9 mouse cellular contexts compared by ENCODE assay signal in the genomic region with DNA sequence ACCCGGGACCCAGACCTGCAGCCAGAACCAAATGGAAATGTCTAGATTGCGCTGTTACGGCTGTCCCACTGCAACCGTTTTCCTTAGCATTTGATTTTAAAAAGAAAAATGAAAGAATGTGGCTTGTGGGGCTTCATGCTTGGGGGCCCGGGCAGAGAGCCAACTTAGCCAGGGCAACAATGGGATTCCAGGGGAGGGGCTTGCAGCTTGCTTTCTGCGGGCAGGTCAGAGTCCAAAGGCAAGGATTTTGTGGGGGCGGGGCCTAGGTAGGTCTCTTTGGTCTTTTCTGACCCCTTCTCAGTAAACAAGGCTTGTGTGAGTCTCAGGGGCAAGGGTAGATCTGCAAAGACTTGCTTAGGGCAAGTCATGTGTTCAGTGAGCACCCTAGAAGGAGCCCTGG.
A peak's percentile ranks its signal among the peaks of the same experiment; 100 is the strongest.
DNase-seq lines count a peak whose midpoint lies in the region; ATAC-seq lines count a peak whose summit lies in the region.
"Had no signal": no experiment of that assay in that cellular context is flagged by ENCODE, and none has a peak within 500 bp of the region (broad histone marks: within the 10 kb centered on the region; RNA-seq: fewer than 3 reads in every experiment).

No protein-coding gene starts in this region.

- peaks cover 72% of the 10 kb centered on the region for H3K27me3 ChIP-seq in heart, embryonic 10.5 days (ENCODE audit: insufficient read depth, poor library complexity, severe bottlenecking)
- peaks cover 54% of the 10 kb centered on the region for H3K27me3 ChIP-seq in liver, embryonic 13.5 days

- H3K4me2 ChIP-seq in liver, embryonic 13.5 days = peak overlapping the region; percentile 76

- intact Hi-C loops in heart, postnatal 14 days (cut with DNase I) = no loop called here
- intact Hi-C loops in gastrocnemius, postnatal 14 days (cut with DNase I; ENCODE audit: low total_unique reads) = no loop called here

- no peak overlapping the region for H3K9ac ChIP-seq in liver, embryonic 13.5 days

- H3K9me3 ChIP-seq in heart, embryonic 10.5 days = no peaks in the 10 kb centered on the region
- H3K9me3 ChIP-seq in liver, embryonic 13.5 days (replicated peaks) = no peaks in the 10 kb centered on the region

- WGBS in heart, embryonic 10.5 days = 12% methylated on average over 7 of the region's 7 CpGs
- WGBS in liver, embryonic 13.5 days (ENCODE audit: insufficient replicate concordance) = 10% methylated on average over 7 of the region's 7 CpGs

- H3K4me1 ChIP-seq in heart, embryonic 10.5 days = peaks cover 36% of the 10 kb centered on the region
- peaks cover 16% of the 10 kb centered on the region for H3K4me1 ChIP-seq in liver, embryonic 13.5 days (replicated peaks)

- H3K27ac ChIP-seq in heart, embryonic 10.5 days = 0 out of 2 replicates have a peak overlapping the region, but pooled peaks have one; percentile 42
- 0 out of 2 replicates have a peak overlapping the region, but pooled peaks have one; percentile 37 for H3K27ac ChIP-seq in liver, embryonic 13.5 days

- no peak for DNase-seq in heart, embryonic 10.5 days (ENCODE audit: low spot score)
- no peak for DNase-seq in heart, postnatal 14 days
- peak; percentile 79 for DNase-seq in R1 (ENCODE audit: low read depth, low spot score)
- DNase-seq in kidney, adult 11 months = peak; percentile 88
- no peak for DNase-seq in liver, embryonic 13.5 days
- no peak for DNase-seq in adrenal gland, adult (ENCODE audit: inconsistent age in 2 of 2, low spot score in 1 of 2)
- no peak for DNase-seq in gastrocnemius, postnatal 14 days
- DNase-seq: thymus, adult 2 months had no signal

- H3K36me3 ChIP-seq in heart, embryonic 10.5 days = no peaks in the 10 kb centered on the region
- H3K36me3 ChIP-seq in liver, embryonic 13.5 days = no peaks in the 10 kb centered on the region

- ATAC-seq in liver, embryonic 13.5 days (ENCODE audit: low read depth) = no peak
- ATAC-seq in CD4-positive, CD25-positive, alpha-beta regulatory T cell, adult 4 months = no peak

- peak overlapping the region; percentile 74 for H3K4me3 ChIP-seq in heart, embryonic 10.5 days
- H3K4me3 ChIP-seq in liver, embryonic 13.5 days (replicated peaks) = peak overlapping the region; percentile 62

Comparison
In these comparisons a context has a peak if more than half of its experiments do, and no peak if none do; other contexts are left out.
1. DNase-seq: peak in R1 (single experiment) and kidney, adult 11 months (single experiment); none in heart, embryonic 10.5 days (single experiment), heart, postnatal 14 days (0 of 2), liver, embryonic 13.5 days (single experiment), adrenal gland, adult (0 of 2) and gastrocnemius, postnatal 14 days (single experiment).